Comparison of ENCODE assay signal across 8 mouse cellular contexts in the genomic region with DNA sequence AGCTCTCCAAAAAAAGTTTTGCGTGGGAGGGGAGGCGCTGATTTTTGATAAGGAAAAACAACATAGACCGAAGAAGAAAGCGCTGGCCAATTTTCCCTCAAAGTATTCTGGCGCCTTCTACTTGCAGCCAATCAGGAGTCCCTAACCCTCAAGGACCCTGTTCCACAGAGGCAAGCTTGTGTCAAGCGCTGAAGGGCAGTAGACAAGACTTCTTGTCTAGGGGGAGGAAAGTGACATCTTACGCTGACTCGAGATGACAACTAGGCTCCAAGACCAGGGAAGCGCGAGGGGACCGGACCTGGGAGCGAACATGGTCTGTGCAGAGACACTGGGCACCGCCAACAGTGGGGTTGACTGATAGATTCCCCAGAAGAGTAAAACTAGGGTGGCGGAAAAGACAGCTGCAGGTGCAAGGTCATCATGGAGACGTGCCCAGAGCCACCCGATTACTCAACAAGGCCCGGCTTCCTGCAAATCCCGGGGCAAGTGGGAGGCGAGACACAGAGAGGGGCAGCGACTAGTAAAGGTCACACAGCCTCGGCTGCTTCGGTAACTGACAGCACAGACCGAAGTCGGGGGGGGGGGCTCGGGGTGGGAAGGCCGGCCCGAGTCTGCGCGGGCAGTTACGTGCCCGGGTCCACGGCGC. TPM values are rescaled to one million over a fixed set of nuclear protein-coding genes. Genes with fewer than 3 reads are reported as not detected.
A peak's percentile ranks its signal among the peaks of the same experiment; 100 is the strongest.
DNase-seq lines count a peak whose midpoint lies in the region; ATAC-seq lines count a peak whose summit lies in the region.

No protein-coding gene starts in this region.

- ATAC-seq in heart, embryonic 11.5 days (replicated peaks; ENCODE audit: insufficient number of reproducible peaks, low FRiP score, low TSS enrichment) = no peak
- no peak for ATAC-seq in stomach, embryonic 14.5 days (ENCODE audit: insufficient number of reproducible peaks, insufficient read depth, low FRiP score, low read depth)

- H3K27me3 ChIP-seq in embryonic facial prominence, embryonic 10.5 days (replicated peaks; ENCODE audit: low read depth, poor library complexity, severe bottlenecking) = no peaks in the 10 kb centered on the region
- no peaks in the 10 kb centered on the region for H3K27me3 ChIP-seq in heart, embryonic 11.5 days (ENCODE audit: control insufficient read depth, insufficient read depth, low read length)
- H3K27me3 ChIP-seq in stomach, embryonic 14.5 days (ENCODE audit: control insufficient read depth, insufficient read depth, low read length) = no peaks in the 10 kb centered on the region

- peak overlapping the region; percentile 80 for H3K4me3 ChIP-seq in embryonic facial prominence, embryonic 10.5 days
- H3K4me3 ChIP-seq in heart, embryonic 11.5 days (ENCODE audit: low read depth, low read length) = peak overlapping the region; percentile 92
- H3K4me3 ChIP-seq in stomach, embryonic 14.5 days (ENCODE audit: low read depth, low read length) = peak overlapping the region; percentile 92

- DNase-seq in frontal cortex, postnatal 14 days (ENCODE audit: low spot score in 2 of 2) = peak; percentile 40 to 50
- no peak for DNase-seq in frontal cortex, postnatal 25 days (ENCODE audit: low spot score in 2 of 2)
- peak; percentile 33 for DNase-seq in MEL-GATA-1-ER (ENCODE audit: extremely low read depth, low read depth)
- no peak for DNase-seq in embryonic facial prominence, embryonic 10.5 days (ENCODE audit: low spot score)
- peak; percentile 63 for DNase-seq in kidney, postnatal 10 days
- peak; percentile 56 for DNase-seq in lung, postnatal 14 days

- H3K9ac ChIP-seq in heart, embryonic 11.5 days (ENCODE audit: low read depth, low read length) = peak overlapping the region; percentile 90
- peak overlapping the region; percentile 84 for H3K9ac ChIP-seq in stomach, embryonic 14.5 days (replicated peaks; ENCODE audit: low read depth, low read length)

- peaks cover 46% of the 10 kb centered on the region for H3K4me1 ChIP-seq in embryonic facial prominence, embryonic 10.5 days
- H3K4me1 ChIP-seq in heart, embryonic 11.5 days (ENCODE audit: control insufficient read depth, insufficient read depth, low read length) = peaks cover 25% of the 10 kb centered on the region
- H3K4me1 ChIP-seq in stomach, embryonic 14.5 days (ENCODE audit: control insufficient read depth, insufficient read depth, low read length) = peaks cover 24% of the 10 kb centered on the region

- 4% methylated on average over 33 of the region's 33 CpGs for WGBS in embryonic facial prominence, embryonic 10.5 days
- 1% methylated on average over 33 of the region's 33 CpGs for WGBS in heart, embryonic 11.5 days (ENCODE audit: insufficient replicate concordance)
- 3% methylated on average over 28 of the region's 33 CpGs for WGBS in stomach, embryonic 14.5 days

- H3K4me2 ChIP-seq in heart, embryonic 11.5 days = peak overlapping the region; percentile 89
- peak overlapping the region; percentile 88 for H3K4me2 ChIP-seq in stomach, embryonic 14.5 days (replicated peaks; ENCODE audit: low read depth, low read length)

- no peaks in the 10 kb centered on the region for H3K9me3 ChIP-seq in embryonic facial prominence, embryonic 10.5 days
- no peaks in the 10 kb centered on the region for H3K9me3 ChIP-seq in heart, embryonic 11.5 days (replicated peaks; ENCODE audit: control insufficient read depth, low read length)
- H3K9me3 ChIP-seq in stomach, embryonic 14.5 days (ENCODE audit: control insufficient read depth, low read depth, low read length) = no peaks in the 10 kb centered on the region

- H3K27ac ChIP-seq in embryonic facial prominence, embryonic 10.5 days (replicated peaks) = peak overlapping the region; percentile 94
- H3K27ac ChIP-seq in heart, embryonic 11.5 days (ENCODE audit: low read depth, low read length) = peak overlapping the region; percentile 95
- H3K27ac ChIP-seq in stomach, embryonic 14.5 days (ENCODE audit: low read length) = peak overlapping the region; percentile 94

- peaks cover 72% of the 10 kb centered on the region for H3K36me3 ChIP-seq in embryonic facial prominence, embryonic 10.5 days (replicated peaks)
- peaks cover 19% of the 10 kb centered on the region; the same call in 1 of the 2 replicates for H3K36me3 ChIP-seq in heart, embryonic 11.5 days (ENCODE audit: control insufficient read depth, insufficient read depth, low read length)
- peaks cover 62% of the 10 kb centered on the region for H3K36me3 ChIP-seq in stomach, embryonic 14.5 days (ENCODE audit: control insufficient read depth, insufficient read depth, low read length)

RNA-seq across cellular contexts. Expression of a gene that starts 0.7 kb away (rescaled TPM):
- 92.4 and 98.6 TPM in 2 replicates for polyA plus RNA-seq in embryonic facial prominence, embryonic 10.5 days (2016; fragmentation: Nextera tagmentation; extraction: Ambion mirVana)
- 47.7 and 48.0 TPM in 2 replicates for polyA plus RNA-seq in heart, embryonic 11.5 days (2014; fragmentation: Nextera tagmentation; extraction: Ambion mirVana)
- 62.8 and 73.5 TPM in 2 replicates for polyA plus RNA-seq in stomach, embryonic 14.5 days (2014; fragmentation: Nextera tagmentation; extraction: Ambion mirVana)

RNA-seq across cellular contexts. Expression of a gene that starts 0.9 kb away (rescaled TPM):
- 158 and 162 TPM in 2 replicates for polyA plus RNA-seq in embryonic facial prominence, embryonic 10.5 days (2016; fragmentation: Nextera tagmentation; extraction: Ambion mirVana)
- 65.9 and 77.3 TPM in 2 replicates for polyA plus RNA-seq in heart, embryonic 11.5 days (2014; fragmentation: Nextera tagmentation; extraction: Ambion mirVana)
- 75.4 and 86.5 TPM in 2 replicates for polyA plus RNA-seq in stomach, embryonic 14.5 days (2014; fragmentation: Nextera tagmentation; extraction: Ambion mirVana)

RNA-seq across cellular contexts. Expression of a gene that starts 25.8 kb away (rescaled TPM):
- 190 and 205 TPM in 2 replicates for polyA plus RNA-seq in embryonic facial prominence, embryonic 10.5 days (2016; fragmentation: Nextera tagmentation; extraction: Ambion mirVana)
- 284 and 290 TPM in 2 replicates for polyA plus RNA-seq in heart, embryonic 11.5 days (2014; fragmentation: Nextera tagmentation; extraction: Ambion mirVana)
- polyA plus RNA-seq in stomach, embryonic 14.5 days (2014; fragmentation: Nextera tagmentation; extraction: Ambion mirVana) = 259 and 261 TPM in 2 replicates

RNA-seq across cellular contexts. Expression of a gene that starts 29.5 kb away (rescaled TPM):
- polyA plus RNA-seq in embryonic facial prominence, embryonic 10.5 days (2016; fragmentation: Nextera tagmentation; extraction: Ambion mirVana) = 1,580 and 1,631 TPM in 2 replicates
- polyA plus RNA-seq in heart, embryonic 11.5 days (2014; fragmentation: Nextera tagmentation; extraction: Ambion mirVana) = 1,303 and 1,414 TPM in 2 replicates
- 2,224 and 2,447 TPM in 2 replicates for polyA plus RNA-seq in stomach, embryonic 14.5 days (2014; fragmentation: Nextera tagmentation; extraction: Ambion mirVana)

RNA-seq across cellular contexts. Expression of a gene that starts 29.5 kb away (rescaled TPM):
- 0.96 and 1.2 TPM in 2 replicates for polyA plus RNA-seq in embryonic facial prominence, embryonic 10.5 days (2016; fragmentation: Nextera tagmentation; extraction: Ambion mirVana)
- polyA plus RNA-seq in heart, embryonic 11.5 days (2014; fragmentation: Nextera tagmentation; extraction: Ambion mirVana) = 0.28 and 0.62 TPM in 2 replicates
- polyA plus RNA-seq in stomach, embryonic 14.5 days (2014; fragmentation: Nextera tagmentation; extraction: Ambion mirVana) = 11.9 and 13.1 TPM in 2 replicates

Comparison
In these comparisons a context has a peak if more than half of its experiments do, and no peak if none do; other contexts are left out.
1. DNase-seq: peak in frontal cortex, postnatal 14 days (2 of 2), MEL-GATA-1-ER (single experiment), kidney, postnatal 10 days (single experiment) and lung, postnatal 14 days (single experiment); none in frontal cortex, postnatal 25 days (0 of 2) and embryonic facial prominence, embryonic 10.5 days (single experiment).
2. Peak in every context shown above with its lines, with median percentiles within 50 percentile points of each other: H3K27ac ChIP-seq and H3K4me3 ChIP-seq.